Mouse (Mus musculus) limb, embryonic 10.5 days (tissue): ENCODE measurements around the gene Ttc39a. TPM values are rescaled to one million over a fixed set of nuclear protein-coding genes. Genes with fewer than 3 reads are reported as not detected.

Experiments used
- DNase-seq: peaks from one replicate; pipeline ENCODE4 v3.0.0-alpha.2; 2017; ENCODE audit warnings: low spot score
- H3K27ac ChIP-seq: fragments of 300-500 bp; sonication (generic); 2 replicates; pipeline ENCODE4 v1.5.1; 2016; ENCODE audit warnings: mild to moderate bottlenecking
- H3K27me3 ChIP-seq: fragments of 300-500 bp; sonication (generic); 2 replicates; pipeline ENCODE4 v1.6.1; 2016; ENCODE audit warnings: low read depth, mild to moderate bottlenecking; ENCODE audit not compliant: poor library complexity, severe bottlenecking
- H3K36me3 ChIP-seq: fragments of 300-500 bp; sonication (generic); 2 replicates; pipeline ENCODE4 v1.6.1; 2016; ENCODE audit warnings: mild to moderate bottlenecking, moderate library complexity
- H3K4me1 ChIP-seq: fragments of 300-500 bp; sonication (generic); 2 replicates; pipeline ENCODE4 v1.6.1; 2016
- H3K4me3 ChIP-seq: fragments of 300-500 bp; sonication (generic); 2 replicates; pipeline ENCODE4 v1.5.1; 2016; ENCODE audit warnings: mild to moderate bottlenecking, moderate library complexity
- H3K9me3 ChIP-seq: fragments of 300-500 bp; sonication (generic); replicated peaks from 2 replicates; pipeline ENCODE4 v1.6.1; 2016; ENCODE audit warnings: mild to moderate bottlenecking
- WGBS: fragments of 180-500 bp; shearing (Covaris S2); methylation state at CpG from one replicate; pipeline ENCODE4 v1.1.7; 2016; 5-methylcytosine and 5-hydroxymethylcytosine counted together
- polyA plus RNA-seq: library from polyadenylated mRNA; unstranded; fragments of >200 nt; fragmentation: Nextera tagmentation; extraction: Ambion mirVana; gene quantifications from 2 replicates; pipeline ENCODE4 v1.2.1, GENCODE M21; 2016

Ttc39a gene
- polyA plus RNA-seq, 1 experiment from 2014 or later: 7.0 TPM

DNA sequence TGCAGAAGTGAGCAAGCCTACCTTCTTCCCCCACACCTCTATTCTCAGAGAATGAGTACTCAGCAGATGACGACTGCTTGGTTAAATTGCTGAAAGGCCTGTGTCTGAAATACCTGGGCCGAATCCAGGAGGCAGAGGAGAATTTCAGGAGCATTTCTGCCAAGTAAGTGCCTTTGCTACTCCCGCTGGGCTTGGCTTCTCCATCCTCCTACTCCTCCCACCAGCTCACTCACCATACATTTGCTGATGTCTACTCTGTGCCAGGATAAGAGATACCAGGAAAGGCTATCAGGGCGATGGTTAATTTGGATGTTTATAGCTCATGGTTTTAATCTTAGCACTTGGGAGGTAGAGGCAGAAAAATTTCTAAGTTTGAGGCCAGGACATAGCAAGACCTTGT is 36.2 kb downstream of the Ttc39a start:
- DNase-seq: no peak
- Histone ChIP-seq H3K36me3 (peaks cover 19% of the 10 kb centered on the region; the same call in 1 of the 2 replicates), H3K4me1 (peaks cover 10% of the 10 kb centered on the region; the same call in 1 of the 2 replicates), H3K27me3 (no peaks in the 10 kb centered on the region), H3K9me3 (no peaks in the 10 kb centered on the region), H3K4me3 (no peak overlapping the region), H3K27ac (no peak overlapping the region)
- WGBS: 88% methylated on average over 4 of the region's 4 CpGs

DNA sequence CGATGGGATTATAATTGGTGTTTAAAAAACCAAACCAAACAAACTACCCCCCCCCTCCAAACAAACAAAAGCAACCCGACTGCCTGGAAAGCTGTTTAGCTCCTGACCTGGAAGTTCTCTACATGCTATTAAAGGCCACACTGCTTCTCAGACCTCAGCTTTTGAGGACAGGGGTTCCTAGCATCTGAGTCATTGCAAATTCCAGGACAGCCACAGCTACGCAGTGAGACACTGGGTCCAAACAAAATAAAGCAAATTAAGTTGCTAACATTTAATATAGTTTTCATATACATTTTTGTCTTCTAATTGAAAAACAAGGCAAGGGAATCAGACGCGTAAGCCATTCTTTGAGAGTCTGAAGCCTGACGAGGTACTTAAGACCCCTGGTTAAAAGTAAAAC is 38.0 kb downstream of the Ttc39a start:
- peaks cover 21% of the 10 kb centered on the region for H3K36me3 ChIP-seq
- H3K27me3 ChIP-seq: no peaks in the 10 kb centered on the region
- 78% methylated on average over 6 of the region's 6 CpGs for WGBS
- DNase-seq: no peak
- no peak overlapping the region for H3K4me3 ChIP-seq
- H3K4me1 ChIP-seq: peaks cover 10% of the 10 kb centered on the region; the same call in 1 of the 2 replicates
- no peak overlapping the region for H3K27ac ChIP-seq
- H3K9me3 ChIP-seq: no peaks in the 10 kb centered on the region

DNA sequence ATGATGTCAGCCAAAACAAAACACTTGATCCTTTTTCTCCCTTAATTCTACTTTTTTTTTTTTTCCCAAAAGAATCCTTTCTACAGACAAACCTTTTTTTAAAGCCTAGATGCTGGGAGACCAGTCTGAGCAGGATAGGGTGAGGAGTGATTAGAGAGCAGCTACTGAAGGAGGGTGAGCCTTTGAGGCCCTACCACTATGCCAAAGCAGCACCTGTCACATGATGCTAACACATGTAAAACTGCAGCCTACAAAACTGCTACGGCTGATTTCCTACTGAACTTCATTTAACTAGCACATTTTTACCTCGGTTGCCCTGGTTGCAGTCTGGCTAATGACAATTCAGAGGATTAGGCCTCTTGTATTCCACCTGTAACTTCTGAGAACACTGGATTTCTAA is 38.5 kb downstream of the Ttc39a start:
- Histone ChIP-seq H3K27me3 (no peaks in the 10 kb centered on the region), H3K27ac (no peak overlapping the region), H3K4me1 (peaks cover 6% of the 10 kb centered on the region; the same call in 1 of the 2 replicates), H3K4me3 (no peak overlapping the region), H3K36me3 (peaks cover 25% of the 10 kb centered on the region), H3K9me3 (no peaks in the 10 kb centered on the region)
- 83% methylated on average over 2 of the region's 2 CpGs for WGBS
- no peak for DNase-seq

DNA sequence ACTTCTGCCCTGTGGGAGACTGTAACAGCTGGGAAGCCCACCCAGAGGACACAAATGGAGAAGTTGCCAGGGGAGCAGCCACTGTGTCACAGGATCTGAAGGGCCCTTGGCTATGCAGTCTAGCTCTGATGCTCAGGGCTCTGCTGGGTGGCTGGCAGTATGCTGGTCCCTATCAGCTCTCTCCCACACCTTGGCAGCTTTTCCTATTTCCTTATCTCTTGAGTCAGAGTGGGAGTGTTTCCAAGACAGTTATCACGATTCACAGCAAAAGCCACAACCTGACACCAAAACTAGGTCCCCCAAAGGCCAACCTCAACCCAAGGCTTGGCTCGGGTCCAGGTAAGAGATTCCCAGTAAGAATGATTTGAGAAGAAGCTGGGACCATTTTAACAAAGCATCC is 39.0 kb downstream of the Ttc39a start:
- Histone ChIP-seq H3K27ac (no peak overlapping the region), H3K27me3 (no peaks in the 10 kb centered on the region), H3K4me1 (peaks cover 1% of the 10 kb centered on the region; the same call in 1 of the 2 replicates), H3K36me3 (peaks cover 25% of the 10 kb centered on the region), H3K9me3 (no peaks in the 10 kb centered on the region), H3K4me3 (no peak overlapping the region)
- no peak for DNase-seq
- 95% methylated on average over 2 of the region's 2 CpGs for WGBS

DNA sequence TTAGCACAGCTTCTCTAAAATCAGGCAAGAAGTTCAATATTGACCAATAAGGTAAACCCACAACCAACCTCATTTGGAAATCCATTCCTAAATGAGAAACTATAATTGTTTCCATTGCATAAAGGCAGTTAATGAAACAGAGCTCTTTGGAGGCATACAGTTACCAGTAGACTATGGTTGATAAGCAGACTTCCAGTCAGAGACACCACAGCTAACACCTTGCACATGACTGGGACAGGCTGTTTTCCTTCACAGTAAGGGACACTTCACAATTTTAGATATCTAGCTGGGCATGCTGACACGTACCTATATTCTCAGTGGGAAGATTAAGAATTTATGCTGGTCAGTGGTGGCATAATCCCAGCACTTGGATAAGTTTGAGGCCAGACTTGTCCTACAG is 39.5 kb downstream of the Ttc39a start:
- Histone ChIP-seq H3K36me3 (peaks cover 29% of the 10 kb centered on the region), H3K4me3 (no peak overlapping the region), H3K27me3 (no peaks in the 10 kb centered on the region), H3K4me1 (no peaks in the 10 kb centered on the region), H3K27ac (no peak overlapping the region), H3K9me3 (no peaks in the 10 kb centered on the region)
- DNase-seq: no peak
- 93% methylated on average over 1 of the region's 1 CpGs for WGBS

DNA sequence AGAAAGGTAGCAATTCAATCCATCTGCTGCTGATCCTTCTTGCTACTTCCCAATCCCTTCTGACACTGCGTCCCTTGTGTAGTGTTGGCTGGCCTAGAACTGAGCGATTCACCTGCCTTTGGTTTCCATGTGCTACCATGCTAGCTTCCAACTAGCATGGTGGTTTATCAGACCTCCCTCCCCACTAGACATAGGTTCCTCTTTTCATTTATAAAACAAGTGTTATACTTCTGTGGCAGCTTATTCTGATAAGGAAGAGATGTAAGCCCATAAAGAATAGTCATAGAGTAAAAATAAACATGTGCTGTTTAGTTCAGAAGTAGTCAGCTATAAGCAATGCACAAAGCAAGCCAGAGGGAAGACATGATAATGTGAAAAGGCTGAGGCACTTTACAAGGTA is 42.1 kb downstream of the Ttc39a start:
- no peaks in the 10 kb centered on the region for H3K9me3 ChIP-seq
- H3K4me1 ChIP-seq: no peaks in the 10 kb centered on the region
- H3K36me3 ChIP-seq: peaks cover 40% of the 10 kb centered on the region
- no peaks in the 10 kb centered on the region for H3K27me3 ChIP-seq
- H3K4me3 ChIP-seq: no peak overlapping the region
- 96% methylated on average over 2 of the region's 2 CpGs for WGBS
- no peak for DNase-seq
- no peak overlapping the region for H3K27ac ChIP-seq

DNA sequence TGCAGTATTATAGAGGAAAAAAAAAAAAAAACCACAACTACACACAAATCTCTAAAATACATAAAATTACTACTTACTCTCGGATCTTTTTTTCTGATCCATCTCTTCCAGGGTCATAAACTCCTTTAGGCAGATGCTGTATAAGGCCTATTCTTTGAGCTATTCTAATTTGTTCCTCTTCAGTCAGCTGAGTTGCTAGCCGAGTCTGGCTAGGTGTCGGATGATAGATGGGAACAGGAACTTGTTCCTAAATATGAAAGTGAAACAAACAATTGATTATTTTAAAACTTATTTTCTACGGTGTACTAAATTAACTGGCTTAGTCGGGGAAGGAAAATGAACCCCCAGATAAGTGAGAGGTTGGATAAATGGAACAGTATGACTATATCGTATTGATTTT is 50.4 kb downstream of the Ttc39a start:
- H3K36me3 ChIP-seq: peaks cover 37% of the 10 kb centered on the region
- DNase-seq: no peak
- H3K4me1 ChIP-seq: 0 out of 2 replicates have a peak, but pooled peaks cover 4% of the 10 kb centered on the region
- H3K4me3 ChIP-seq: no peak overlapping the region
- H3K27ac ChIP-seq: no peak overlapping the region
- H3K9me3 ChIP-seq: no peaks in the 10 kb centered on the region
- no peaks in the 10 kb centered on the region for H3K27me3 ChIP-seq
- WGBS: 92% methylated on average over 6 of the region's 6 CpGs

DNA sequence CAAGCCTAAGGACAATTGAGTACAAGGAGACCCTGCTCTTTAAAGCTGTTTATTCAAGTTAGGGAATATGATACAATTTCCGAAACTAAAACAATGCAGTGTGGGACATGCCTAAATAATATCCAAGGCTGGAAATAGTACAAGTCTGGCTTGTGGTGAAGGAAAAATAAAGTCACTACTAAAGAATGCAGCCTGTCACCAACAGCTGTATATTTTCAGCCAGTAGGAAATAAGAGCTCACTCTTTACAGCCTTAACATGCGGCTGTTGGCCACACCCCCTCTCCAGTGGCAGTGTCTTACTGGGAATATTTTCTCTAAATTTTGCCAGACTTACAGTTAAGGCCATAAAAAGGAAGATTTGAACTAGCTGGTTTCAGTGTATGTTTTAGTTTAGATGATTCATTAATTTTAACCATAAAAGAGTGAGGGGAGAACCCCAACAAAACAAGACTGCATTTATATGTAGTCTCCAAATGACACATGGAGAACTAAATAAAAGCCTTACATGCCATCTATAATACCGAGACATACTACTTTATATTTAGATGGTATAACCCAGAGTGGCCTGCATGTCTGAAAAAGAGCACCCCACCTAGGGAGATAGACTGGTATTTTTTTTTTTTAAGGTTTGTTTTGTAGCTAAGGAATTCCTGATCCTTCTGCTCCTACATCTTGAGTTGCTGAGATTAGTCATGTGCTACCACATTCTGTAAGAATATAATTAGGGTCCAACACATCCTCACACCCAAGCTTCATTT is 54.2 kb downstream of the Ttc39a start:
- 0 out of 2 replicates have a peak, but pooled peaks cover 4% of the 10 kb centered on the region for H3K4me1 ChIP-seq
- no peak overlapping the region for H3K4me3 ChIP-seq
- no peaks in the 10 kb centered on the region for H3K27me3 ChIP-seq
- DNase-seq: no peak
- no peak overlapping the region for H3K27ac ChIP-seq
- WGBS: 72% methylated on average over 3 of the region's 3 CpGs
- no peaks in the 10 kb centered on the region for H3K9me3 ChIP-seq
- H3K36me3 ChIP-seq: peaks cover 8% of the 10 kb centered on the region

DNA sequence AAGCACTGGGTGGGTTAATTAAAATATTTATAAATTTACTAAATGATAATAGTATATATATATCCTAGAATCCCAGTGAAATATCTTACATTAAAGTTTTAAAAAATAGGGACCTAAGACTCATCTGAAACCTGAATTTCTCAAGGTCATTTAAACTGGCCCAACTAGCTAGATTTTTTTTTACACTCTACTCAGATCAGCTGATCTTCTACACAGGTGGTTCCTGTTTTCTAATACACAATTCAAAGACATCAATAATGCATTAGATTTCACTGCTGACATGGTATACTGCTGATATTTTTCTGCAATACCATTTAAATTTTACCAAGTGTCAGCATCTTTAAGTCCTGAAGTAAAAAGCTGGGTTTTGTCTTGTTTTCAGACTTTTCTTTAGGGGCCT is 57.5 kb downstream of the Ttc39a start:
- Histone ChIP-seq H3K27ac (no peak overlapping the region), H3K9me3 (no peaks in the 10 kb centered on the region), H3K4me1 (0 out of 2 replicates have a peak, but pooled peaks cover 4% of the 10 kb centered on the region), H3K27me3 (no peaks in the 10 kb centered on the region), H3K4me3 (no peak overlapping the region), H3K36me3 (no peaks in the 10 kb centered on the region)
- no peak for DNase-seq

DNA sequence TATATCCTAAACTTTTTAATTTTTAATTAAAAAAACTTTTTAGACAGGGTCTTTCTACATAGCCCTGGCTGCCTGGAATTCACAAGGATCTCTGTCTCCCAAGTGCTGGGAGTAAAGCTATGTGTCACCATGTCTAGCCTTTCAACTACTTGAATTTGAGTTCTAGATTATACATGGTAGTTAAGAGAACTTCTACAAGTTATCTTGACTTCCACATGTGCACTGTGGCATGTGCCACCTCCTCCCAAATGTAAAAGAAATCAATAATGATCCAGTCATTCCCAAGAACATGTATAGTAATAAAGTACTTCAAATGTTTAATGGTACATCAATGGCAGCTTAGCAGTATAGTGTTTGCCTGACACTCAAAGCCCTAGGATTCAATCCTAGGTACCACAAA is 61.3 kb downstream of the Ttc39a start:
- Histone ChIP-seq H3K9me3 (no peaks in the 10 kb centered on the region), H3K27ac (no peak overlapping the region), H3K4me1 (no peaks in the 10 kb centered on the region), H3K36me3 (peaks cover 10% of the 10 kb centered on the region), H3K27me3 (no peaks in the 10 kb centered on the region), H3K4me3 (no peak overlapping the region)
- no peak for DNase-seq

DNA sequence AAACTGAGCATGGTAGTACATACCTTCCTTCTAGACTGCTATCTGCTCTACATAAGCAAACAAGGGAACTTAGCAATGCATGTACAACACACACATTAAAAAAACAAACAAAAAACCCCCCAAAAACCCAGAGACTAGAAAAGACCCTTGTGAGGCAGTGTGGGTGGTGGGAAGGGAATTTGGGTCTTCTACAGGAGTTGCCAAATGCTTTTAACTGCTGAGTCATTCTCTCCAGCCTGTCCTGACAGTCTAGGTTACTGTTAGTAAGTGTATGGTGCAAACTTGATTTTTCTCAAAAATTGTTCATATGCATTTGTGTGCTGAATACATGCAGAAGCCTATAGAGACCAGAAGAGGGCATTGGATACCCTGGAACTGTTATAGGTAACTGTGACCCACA is 65.2 kb downstream of the Ttc39a start:
- Histone ChIP-seq H3K4me3 (no peak overlapping the region), H3K9me3 (no peaks in the 10 kb centered on the region), H3K4me1 (peaks cover 12% of the 10 kb centered on the region), H3K27me3 (no peaks in the 10 kb centered on the region), H3K27ac (no peak overlapping the region), H3K36me3 (peaks cover 15% of the 10 kb centered on the region)
- no peak for DNase-seq

DNA sequence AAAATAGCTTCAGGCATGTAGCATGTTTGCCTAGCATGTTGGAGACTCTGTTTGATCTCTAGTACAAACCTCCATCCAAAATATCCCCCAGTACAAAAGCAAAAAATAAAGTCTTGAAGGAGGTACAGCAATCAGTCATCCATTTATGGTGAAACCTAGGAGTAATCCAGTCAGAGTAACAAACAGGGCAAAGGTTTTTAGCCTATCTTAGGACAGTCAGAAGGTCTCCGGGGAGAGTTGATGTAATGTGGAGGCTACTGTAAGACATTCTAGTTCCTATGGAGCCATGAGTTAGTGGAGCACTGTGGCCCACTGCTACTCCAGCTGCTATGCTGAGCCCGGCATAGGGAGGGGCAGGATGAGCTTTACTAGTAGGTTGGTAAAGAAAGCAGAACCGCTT is 66.1 kb downstream of the Ttc39a start:
- 87% methylated on average over 3 of the region's 3 CpGs for WGBS
- Histone ChIP-seq H3K9me3 (no peaks in the 10 kb centered on the region), H3K27me3 (no peaks in the 10 kb centered on the region), H3K36me3 (peaks cover 15% of the 10 kb centered on the region), H3K4me1 (peaks cover 12% of the 10 kb centered on the region), H3K27ac (no peak overlapping the region), H3K4me3 (no peak overlapping the region)
- no peak for DNase-seq

DNA sequence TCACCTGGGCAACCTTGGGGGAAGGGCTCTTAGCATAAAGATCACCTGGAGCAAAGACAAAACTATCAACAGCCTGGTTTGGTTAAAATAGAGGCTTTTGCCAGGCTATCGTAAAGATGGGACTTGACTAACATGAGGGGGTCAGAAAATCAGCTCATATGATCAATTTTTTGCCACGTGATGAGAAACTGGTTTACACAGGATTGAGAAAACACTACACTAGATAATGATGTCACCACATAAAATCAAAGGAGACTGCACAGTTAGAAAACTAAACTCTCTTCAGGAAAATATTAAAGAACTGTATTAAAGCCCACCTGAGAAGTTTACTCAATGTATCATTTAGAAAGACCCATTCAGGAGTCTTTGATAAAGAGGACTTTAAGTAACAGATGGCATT is 68.7 kb downstream of the Ttc39a start:
- no peaks in the 10 kb centered on the region for H3K9me3 ChIP-seq
- peak overlapping the region; percentile 90 for H3K4me3 ChIP-seq
- WGBS: 71% methylated on average over 2 of the region's 2 CpGs
- peaks cover 15% of the 10 kb centered on the region for H3K36me3 ChIP-seq
- peaks cover 12% of the 10 kb centered on the region for H3K4me1 ChIP-seq
- DNase-seq: no peak
- no peak overlapping the region for H3K27ac ChIP-seq
- no peaks in the 10 kb centered on the region for H3K27me3 ChIP-seq
